Mouse (Mus musculus): ENCODE measurements around the gene Trcg1. TPM values are rescaled to one million over a fixed set of nuclear protein-coding genes. Genes with fewer than 3 reads are reported as not detected.

The Trcg1 gene
- polyA plus RNA-seq, 1 experiment from 2014 or later = not detected

GRCm38 (mm10) chr9:57254061-57254460 lies 17.7 kb downstream of the Trcg1 start:
- Histone ChIP-seq H3K27me3 (no peaks in the 10 kb centered on the region), H3K4me2 (no peak overlapping the region), H3K4me3 (replicated peaks) (no peak overlapping the region), H3K36me3 (peaks cover 89% of the 10 kb centered on the region), H3K4me1 (replicated peaks) (no peaks in the 10 kb centered on the region), H3K9me3 (no peaks in the 10 kb centered on the region), H3K27ac (no peak overlapping the region), H3K9ac (replicated peaks) (no peak overlapping the region)
- WGBS = 88% methylated on average over 7 of the region's 7 CpGs
- no peak for ATAC-seq (ENCODE audit: insufficient number of reproducible peaks, insufficient read depth, low FRiP score, low TSS enrichment, low read depth)

- 93% methylated on average over 9 of the region's 9 CpGs for WGBS
- H3K36me3 ChIP-seq = peaks cover 85% of the 10 kb centered on the region
Measured at GRCm38 (mm10) chr9:57254823-57255495, 18.6 kb downstream of the Trcg1 start.

DNA sequence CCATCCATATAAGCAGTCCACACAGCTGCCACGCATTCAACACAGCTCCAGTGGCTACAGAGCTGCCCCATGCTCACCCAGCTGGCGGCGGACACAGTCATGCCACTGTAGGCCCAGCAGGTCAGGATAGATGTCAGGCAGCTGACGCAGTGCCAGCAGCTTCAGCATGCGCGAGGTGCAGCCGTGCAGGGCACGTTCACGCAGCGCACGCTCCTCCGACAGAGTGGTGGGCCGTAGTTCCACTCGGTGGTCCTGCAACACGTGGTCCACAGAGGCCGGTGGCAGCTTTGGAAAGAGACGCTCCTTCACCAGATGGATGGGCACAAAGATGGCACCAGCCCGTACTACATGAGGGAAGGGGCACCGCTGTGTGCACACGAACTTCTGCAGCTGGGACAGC lies 20.0 kb downstream of the Trcg1 start:
- peaks cover 12% of the 10 kb centered on the region for H3K4me1 ChIP-seq (replicated peaks)
- ATAC-seq (ENCODE audit: insufficient number of reproducible peaks, insufficient read depth, low FRiP score, low TSS enrichment, low read depth) = no peak
- H3K9ac ChIP-seq (replicated peaks) = no peak overlapping the region
- H3K4me2 ChIP-seq = no peak overlapping the region
- WGBS = 94% methylated on average over 20 of the region's 20 CpGs
- no peaks in the 10 kb centered on the region; the same call in none of the 2 replicates for H3K27me3 ChIP-seq
- H3K9me3 ChIP-seq = no peaks in the 10 kb centered on the region
- H3K36me3 ChIP-seq = peaks cover 73% of the 10 kb centered on the region
- H3K4me3 ChIP-seq (replicated peaks) = no peak overlapping the region
- no peak overlapping the region for H3K27ac ChIP-seq

More at GRCm38 (mm10) chr9:57254823-57255495, 18.6 kb downstream of the Trcg1 start:
- Histone ChIP-seq H3K4me1 (replicated peaks) (no peaks in the 10 kb centered on the region), H3K9me3 (no peaks in the 10 kb centered on the region), H3K4me3 (replicated peaks) (no peak overlapping the region), H3K9ac (replicated peaks) (no peak overlapping the region), H3K27me3 (no peaks in the 10 kb centered on the region), H3K27ac (no peak overlapping the region), H3K4me2 (no peak overlapping the region)
- ATAC-seq (ENCODE audit: insufficient number of reproducible peaks, insufficient read depth, low FRiP score, low TSS enrichment, low read depth) = no peak

- Histone ChIP-seq H3K36me3 (peaks cover 67% of the 10 kb centered on the region), H3K9me3 (no peaks in the 10 kb centered on the region), H3K4me2 (no peak overlapping the region), H3K4me1 (replicated peaks) (peaks cover 16% of the 10 kb centered on the region), H3K27me3 (no peaks in the 10 kb centered on the region; the same call in none of the 2 replicates), H3K4me3 (replicated peaks) (no peak overlapping the region), H3K27ac (no peak overlapping the region), H3K9ac (replicated peaks) (no peak overlapping the region)
- no peak for ATAC-seq (ENCODE audit: insufficient number of reproducible peaks, insufficient read depth, low FRiP score, low TSS enrichment, low read depth)
- WGBS = 92% methylated on average over 11 of the region's 11 CpGs
Measured at GRCm38 (mm10) chr9:57256861-57257260, 20.5 kb downstream of the Trcg1 start.

GRCm38 (mm10) chr9:57257627-57258026 lies 21.3 kb downstream of the Trcg1 start:
- Histone ChIP-seq H3K9me3 (no peaks in the 10 kb centered on the region), H3K9ac (replicated peaks) (0 out of 2 replicates have a peak overlapping the region, but pooled peaks have one; percentile 14), H3K27me3 (no peaks in the 10 kb centered on the region; the same call in none of the 2 replicates), H3K4me1 (replicated peaks) (peaks cover 16% of the 10 kb centered on the region), H3K4me3 (replicated peaks) (no peak overlapping the region), H3K27ac (no peak overlapping the region), H3K36me3 (peaks cover 59% of the 10 kb centered on the region), H3K4me2 (no peak overlapping the region)
- ATAC-seq (ENCODE audit: insufficient number of reproducible peaks, insufficient read depth, low FRiP score, low TSS enrichment, low read depth) = no peak
- WGBS = 92% methylated on average over 9 of the region's 9 CpGs

DNA sequence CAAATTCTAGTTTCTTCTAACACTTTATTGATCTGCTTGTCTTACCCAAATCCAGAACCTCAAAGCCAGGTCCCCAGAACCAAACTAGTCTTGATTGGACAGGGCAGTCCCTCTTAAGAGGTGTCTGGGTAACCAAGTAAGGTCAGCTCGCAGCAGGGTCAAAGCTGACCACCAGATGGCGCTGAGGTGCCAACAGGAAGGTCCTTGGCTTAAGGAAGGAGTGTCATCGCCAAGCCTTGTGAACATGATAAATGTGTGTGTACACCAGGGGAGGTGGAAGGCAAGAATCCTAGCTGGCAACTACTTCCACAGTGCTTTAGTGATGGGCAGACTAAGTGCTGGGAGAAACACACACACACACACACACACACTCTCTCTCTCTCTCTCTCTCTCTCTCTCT lies 23.4 kb downstream of the Trcg1 start:
- Histone ChIP-seq H3K27ac (no peak overlapping the region), H3K9ac (replicated peaks) (no peak overlapping the region), H3K27me3 (peaks cover 5% of the 10 kb centered on the region), H3K4me1 (replicated peaks) (peaks cover 16% of the 10 kb centered on the region), H3K9me3 (no peaks in the 10 kb centered on the region), H3K4me3 (replicated peaks) (no peak overlapping the region), H3K36me3 (peaks cover 38% of the 10 kb centered on the region), H3K4me2 (no peak overlapping the region)
- WGBS = 3% methylated on average over 3 of the region's 3 CpGs
- ATAC-seq (ENCODE audit: insufficient number of reproducible peaks, insufficient read depth, low FRiP score, low TSS enrichment, low read depth) = no peak

DNA sequence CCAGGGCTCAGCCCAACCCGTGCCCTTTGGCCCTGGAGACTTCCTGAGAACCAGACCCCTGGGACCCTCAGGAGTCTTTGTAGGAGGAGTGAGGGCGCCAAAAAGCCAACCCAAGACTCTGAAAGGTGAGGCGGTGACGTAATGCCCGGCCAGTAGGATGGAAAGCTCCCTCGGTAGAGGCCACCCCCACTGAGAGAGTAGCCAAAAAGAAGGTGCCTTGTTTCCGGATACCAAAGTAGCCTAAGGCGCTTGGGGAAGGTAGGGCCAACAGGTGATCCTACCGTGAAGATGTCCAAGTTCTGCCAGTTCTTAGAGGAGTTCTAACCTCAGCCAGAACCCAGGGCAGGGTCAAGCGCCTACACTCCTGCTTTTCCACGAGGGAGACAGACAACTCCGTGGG lies 24.6 kb downstream of the Trcg1 start:
- ATAC-seq (ENCODE audit: insufficient number of reproducible peaks, insufficient read depth, low FRiP score, low TSS enrichment, low read depth) = no peak
- H3K4me2 ChIP-seq = peak overlapping the region; percentile 96
- no peaks in the 10 kb centered on the region for H3K9me3 ChIP-seq
- peak overlapping the region; percentile 82 for H3K4me3 ChIP-seq (replicated peaks)
- peak overlapping the region; percentile 89 for H3K9ac ChIP-seq (replicated peaks)
- peaks cover 21% of the 10 kb centered on the region for H3K4me1 ChIP-seq (replicated peaks)
- WGBS = 14% methylated on average over 12 of the region's 12 CpGs
- H3K36me3 ChIP-seq = peaks cover 30% of the 10 kb centered on the region
- H3K27ac ChIP-seq = no peak overlapping the region
- peaks cover 17% of the 10 kb centered on the region for H3K27me3 ChIP-seq

- ATAC-seq (ENCODE audit: insufficient number of reproducible peaks, insufficient read depth, low FRiP score, low TSS enrichment, low read depth) = 0 out of 2 replicates have a peak, but pooled peaks have one; percentile 32
- H3K36me3 ChIP-seq = peaks cover 25% of the 10 kb centered on the region
Measured at GRCm38 (mm10) chr9:57261516-57261912, 25.2 kb downstream of the Trcg1 start.

GRCm38 (mm10) chr9:57261913-57262794 lies 25.8 kb downstream of the Trcg1 start, which contains the start of gene 1700017B05Rik:
1700017B05Rik (minus strand) TSS chr9:57262612.
- H3K4me2 ChIP-seq = peak within 1 kb of the TSS; percentile 96
- H3K4me3 ChIP-seq (replicated peaks) = peak within 1 kb of the TSS; percentile 82
- peaks cover 27% of the 10 kb centered on the region for H3K4me1 ChIP-seq (replicated peaks)

More at GRCm38 (mm10) chr9:57261516-57261912, 25.2 kb downstream of the Trcg1 start:
- Histone ChIP-seq H3K27ac (peak overlapping the region; percentile 86; the same call in 1 of the 2 replicates), H3K27me3 (peaks cover 22% of the 10 kb centered on the region), H3K4me2 (peak overlapping the region; percentile 96), H3K4me1 (replicated peaks) (peaks cover 21% of the 10 kb centered on the region), H3K9ac (replicated peaks) (peak overlapping the region; percentile 89), H3K9me3 (no peaks in the 10 kb centered on the region), H3K4me3 (replicated peaks) (peak overlapping the region; percentile 82)
- WGBS = 0% methylated on average over 26 of the region's 26 CpGs

DNA sequence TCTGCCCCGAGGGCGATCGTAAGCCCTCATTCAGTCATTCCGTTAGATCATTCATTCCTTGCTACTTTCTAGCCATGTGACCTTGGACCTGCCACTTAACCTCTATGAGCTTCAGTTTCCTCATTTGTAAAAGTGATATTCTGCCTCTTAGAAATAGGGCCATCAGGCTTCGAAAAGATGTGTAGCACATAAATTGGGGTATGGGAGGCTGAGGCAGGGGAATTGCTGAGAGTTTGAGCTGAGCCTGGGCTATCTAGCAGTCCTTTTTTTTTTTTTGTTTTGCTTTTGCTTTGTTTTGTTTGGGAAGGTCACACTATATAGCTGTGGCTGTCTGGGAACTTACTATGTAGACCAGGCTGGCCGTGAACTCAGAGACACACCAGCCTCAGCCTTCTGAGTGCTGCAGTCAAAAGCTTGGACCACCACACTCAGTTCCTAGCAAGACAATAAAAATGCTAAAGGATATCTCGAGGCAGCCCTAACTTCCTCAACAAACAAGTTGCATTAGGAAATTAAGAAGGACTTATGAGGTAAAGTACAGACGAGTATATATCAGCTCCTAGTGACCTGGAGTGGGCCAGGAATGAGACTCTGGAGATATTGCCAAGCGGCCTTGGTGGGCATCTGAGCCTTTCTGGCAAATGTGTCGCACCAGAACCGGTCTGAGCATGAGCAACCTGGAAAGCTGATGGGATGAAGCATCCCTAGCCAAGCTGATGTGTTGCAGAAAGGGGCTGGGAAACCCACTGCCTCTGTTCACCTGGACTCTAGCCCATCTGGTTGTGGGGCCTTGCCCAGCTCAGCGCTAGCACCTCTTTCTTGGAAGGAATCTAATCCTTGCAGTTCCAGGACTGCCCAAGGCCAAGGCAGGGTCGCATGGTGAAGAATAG lies 26.7 kb downstream of the Trcg1 start:
- no peak for ATAC-seq (ENCODE audit: insufficient number of reproducible peaks, insufficient read depth, low FRiP score, low TSS enrichment, low read depth)
- Histone ChIP-seq H3K4me1 (replicated peaks) (peaks cover 32% of the 10 kb centered on the region), H3K27me3 (peaks cover 28% of the 10 kb centered on the region), H3K27ac (peak overlapping the region; percentile 86; the same call in 1 of the 2 replicates), H3K4me2 (peak overlapping the region; percentile 96), H3K4me3 (replicated peaks) (peak overlapping the region; percentile 82), H3K9ac (replicated peaks) (peak overlapping the region; percentile 89), H3K9me3 (no peaks in the 10 kb centered on the region), H3K36me3 (peaks cover 9% of the 10 kb centered on the region)
- 52% methylated on average over 13 of the region's 13 CpGs for WGBS

More at GRCm38 (mm10) chr9:57261913-57262794, 25.8 kb downstream of the Trcg1 start, which contains the start of gene 1700017B05Rik:
- under 1% methylated on average over 86 of the region's 87 CpGs for WGBS
- Histone ChIP-seq H3K27ac (peak within 1 kb of the TSS; percentile 86), H3K27me3 (peaks cover 28% of the 10 kb centered on the region), H3K9ac (replicated peaks) (peak within 1 kb of the TSS; percentile 89), H3K36me3 (peaks cover 18% of the 10 kb centered on the region), H3K9me3 (no peaks in the 10 kb centered on the region)
- ATAC-seq (ENCODE audit: insufficient number of reproducible peaks, insufficient read depth, low FRiP score, low TSS enrichment, low read depth) = peak; percentile 70
